Mouse (Mus musculus): ENCODE results near the gene Ccn2.
A peak's percentile ranks its signal among the peaks of the same experiment; 100 is the strongest.

Gene Ccn2

GRCm38 (mm10) chr10:24640186-24640875 is 45.1 kb downstream of the Ccn2 start:
- no peak for DNase-seq (ENCODE audit: extremely low spot score, low spot score)

GRCm38 (mm10) chr10:24641416-24642140 is 46.3 kb downstream of the Ccn2 start:
- DNase-seq (ENCODE audit: extremely low spot score, low spot score): peak; percentile 36

GRCm38 (mm10) chr10:24642796-24643580 is 47.7 kb downstream of the Ccn2 start:
- no peak for DNase-seq (ENCODE audit: extremely low spot score, low spot score)

- no peak for DNase-seq (ENCODE audit: extremely low spot score, low spot score)
Measured at GRCm38 (mm10) chr10:24645169-24645568, 49.9 kb downstream of the Ccn2 start.

Data from neural tube, embryonic 10.5 days (tissue).